Mouse (Mus musculus): ENCODE results near the gene Gripap1.

DNA sequence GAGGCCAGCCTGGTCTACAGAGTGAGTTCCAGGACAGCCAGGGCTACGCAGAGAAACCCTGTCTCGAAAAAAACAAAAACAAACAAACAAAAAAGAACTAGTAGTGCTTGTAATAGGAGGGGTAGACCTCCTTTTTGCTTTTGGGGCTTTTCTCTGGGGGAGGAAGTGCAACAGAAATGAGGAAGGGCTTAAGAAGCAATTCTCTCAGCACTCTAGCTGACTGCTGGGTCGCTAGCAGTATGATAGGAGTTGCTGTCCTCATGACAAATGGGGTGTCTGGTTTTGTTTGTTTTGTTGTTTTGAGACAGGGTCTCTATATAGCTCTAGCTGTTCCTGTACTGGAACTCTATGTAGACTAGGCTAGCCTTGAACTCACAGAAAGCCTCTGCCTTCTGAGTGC, 75.0 kb downstream of the Gripap1 start:
- TF ChIP-seq POLR2A (IDR thresholded peaks at IDR 0.05; ENCODE audit: extremely low read depth, insufficient read depth, low read length) (no peak), CTCF (IDR thresholded peaks at IDR 0.05; ENCODE audit: low read depth, low read length) (no peak)
